Mouse (Mus musculus): Measurements from ENCODE around the gene Cbr4. TPM values are rescaled to one million over a fixed set of nuclear protein-coding genes. Genes with fewer than 3 reads are reported as not detected.

Gene Cbr4
- total and polyA plus RNA-seq, 2 experiments from 2014 or later: 12.2 to 23.0 TPM

GRCm38 (mm10) chr8:61488631-61489030 is 1.1 kb downstream of the Cbr4 start:
- peaks cover 5% of the 10 kb centered on the region for H3K4me1 ChIP-seq (ENCODE audit: insufficient read depth)
- no peak overlapping the region for H3K9ac ChIP-seq
- H3K36me3 ChIP-seq (ENCODE audit: insufficient read depth): peaks cover 3% of the 10 kb centered on the region; the same call in 1 of the 2 replicates
- no peaks in the 10 kb centered on the region for H3K9me3 ChIP-seq (ENCODE audit: low read length)
- no peak overlapping the region for H3K4me3 ChIP-seq (ENCODE audit: low read depth, low read length)
- no peak for DNase-seq
- H3K27ac ChIP-seq (ENCODE audit: low read depth, low read length): no peak overlapping the region
- H3K27me3 ChIP-seq (ENCODE audit: insufficient read depth, low read length): no peaks in the 10 kb centered on the region
- 91% methylated on average over 8 of the region's 8 CpGs for WGBS
- peak overlapping the region; percentile 82 for H3K4me2 ChIP-seq (ENCODE audit: low read depth)
- ATAC-seq: no peak
- TF ChIP-seq CTCF (IDR thresholded peaks at IDR 0.05; ENCODE audit: low read depth): no peak

GRCm38 (mm10) chr8:61497110-61497509 is 9.6 kb downstream of the Cbr4 start:
- Histone ChIP-seq H3K27ac (ENCODE audit: low read depth, low read length) (no peak overlapping the region), H3K4me1 (ENCODE audit: insufficient read depth) (no peaks in the 10 kb centered on the region), H3K9ac (no peak overlapping the region), H3K4me2 (ENCODE audit: low read depth) (no peak overlapping the region), H3K9me3 (ENCODE audit: low read length) (no peaks in the 10 kb centered on the region), H3K36me3 (ENCODE audit: insufficient read depth) (no peaks in the 10 kb centered on the region; the same call in none of the 2 replicates), H3K27me3 (ENCODE audit: insufficient read depth, low read length) (no peaks in the 10 kb centered on the region), H3K4me3 (ENCODE audit: low read depth, low read length) (no peak overlapping the region)
- DNase-seq (no peak), ATAC-seq (no peak)
- TF ChIP-seq CTCF (IDR thresholded peaks at IDR 0.05; ENCODE audit: low read depth): no peak
- 88% methylated on average over 4 of the region's 4 CpGs for WGBS

DNA sequence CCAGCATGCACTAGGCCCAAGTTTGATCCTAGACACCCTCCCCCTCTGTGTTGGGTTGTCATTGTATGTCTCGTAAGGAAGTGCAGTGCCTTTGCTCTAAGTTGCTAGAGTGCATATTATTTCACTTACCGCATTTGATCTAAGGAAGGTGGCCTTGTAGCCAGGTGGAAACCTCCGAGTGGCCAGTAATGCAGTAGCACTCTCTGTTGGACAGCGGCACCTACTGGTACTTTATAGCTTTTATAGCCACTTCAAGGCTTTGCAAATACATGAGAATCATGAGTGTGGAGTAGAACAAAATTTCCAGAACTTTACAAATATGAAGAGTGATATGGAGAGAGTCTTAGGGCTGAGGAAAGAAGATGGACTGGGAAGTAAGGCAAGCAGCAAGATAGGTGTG is 11.5 kb downstream of the Cbr4 start:
- Histone ChIP-seq H3K4me1 (ENCODE audit: insufficient read depth) (no peaks in the 10 kb centered on the region), H3K4me3 (ENCODE audit: low read depth, low read length) (no peak overlapping the region), H3K4me2 (ENCODE audit: low read depth) (no peak overlapping the region), H3K9ac (no peak overlapping the region), H3K27me3 (ENCODE audit: insufficient read depth, low read length) (no peaks in the 10 kb centered on the region), H3K36me3 (ENCODE audit: insufficient read depth) (peaks cover 5% of the 10 kb centered on the region), H3K27ac (ENCODE audit: low read depth, low read length) (no peak overlapping the region), H3K9me3 (ENCODE audit: low read length) (no peaks in the 10 kb centered on the region)
- 60% methylated on average over 4 of the region's 4 CpGs for WGBS
- peak; percentile 42; the same call in 1 of the 2 replicates for ATAC-seq
- peak; percentile 71 for TF ChIP-seq CTCF (IDR thresholded peaks at IDR 0.05; ENCODE audit: low read depth)
- DNase-seq: peak; percentile 52

DNA sequence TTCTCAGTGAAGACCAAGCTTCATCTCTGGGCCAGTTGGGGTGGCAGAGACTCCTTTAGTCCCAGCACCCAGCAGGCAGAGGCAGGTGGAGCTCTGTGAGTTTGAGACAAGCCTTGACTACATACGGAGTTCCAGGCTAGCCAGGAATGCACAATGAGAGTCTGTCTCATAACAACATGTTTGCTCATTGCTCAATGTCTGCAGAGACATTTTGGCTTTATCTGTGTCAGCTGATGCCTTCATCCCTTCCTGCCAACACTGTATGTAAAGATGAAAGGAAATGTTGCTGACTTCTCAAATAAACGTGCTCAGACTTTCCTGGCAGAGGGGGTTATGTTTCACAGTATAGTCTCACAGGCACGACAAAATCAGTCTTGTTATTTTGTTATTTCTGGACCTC is 13.4 kb downstream of the Cbr4 start:
- H3K9me3 ChIP-seq (ENCODE audit: low read length): no peaks in the 10 kb centered on the region
- ATAC-seq: peak; percentile 66; the same call in 1 of the 2 replicates
- no peak for TF ChIP-seq CTCF (IDR thresholded peaks at IDR 0.05; ENCODE audit: low read depth)

DNA sequence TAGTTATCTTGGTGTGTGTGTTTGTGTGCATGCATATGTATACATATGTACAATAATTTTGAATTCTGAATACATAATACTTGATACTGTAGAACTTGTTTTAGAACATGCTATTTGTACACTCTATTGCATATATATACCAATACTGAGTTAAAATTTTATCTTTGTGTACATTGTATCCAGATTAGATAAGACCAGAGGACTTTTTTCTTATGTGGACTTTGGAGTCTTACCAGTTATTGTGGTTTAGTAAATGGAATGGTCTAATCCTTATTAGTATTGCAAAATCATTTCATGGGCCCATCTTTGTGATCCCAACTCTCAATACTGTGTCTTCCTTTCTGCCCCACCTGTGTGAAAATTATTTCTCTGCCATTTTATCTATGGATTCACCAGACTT is 14.7 kb downstream of the Cbr4 start:
- Histone ChIP-seq H3K9ac (no peak overlapping the region), H3K27ac (ENCODE audit: low read depth, low read length) (no peak overlapping the region), H3K4me3 (ENCODE audit: low read depth, low read length) (no peak overlapping the region), H3K4me1 (ENCODE audit: insufficient read depth) (no peaks in the 10 kb centered on the region), H3K9me3 (ENCODE audit: low read length) (no peaks in the 10 kb centered on the region), H3K36me3 (ENCODE audit: insufficient read depth) (0 out of 2 replicates have a peak, but pooled peaks cover 5% of the 10 kb centered on the region), H3K27me3 (ENCODE audit: insufficient read depth, low read length) (no peaks in the 10 kb centered on the region), H3K4me2 (ENCODE audit: low read depth) (no peak overlapping the region)
- TF ChIP-seq CTCF (IDR thresholded peaks at IDR 0.05; ENCODE audit: low read depth): no peak
- DNase-seq (no peak), ATAC-seq (no peak)

More for the DNA sequence above, 13.4 kb downstream of the Cbr4 start:
- 56% methylated on average over 3 of the region's 3 CpGs for WGBS
- no peak overlapping the region for H3K9ac ChIP-seq
- 0 out of 2 replicates have a peak, but pooled peaks cover 5% of the 10 kb centered on the region for H3K36me3 ChIP-seq (ENCODE audit: insufficient read depth)
- DNase-seq: peak; percentile 23
- no peak overlapping the region for H3K27ac ChIP-seq (ENCODE audit: low read depth, low read length)
- H3K4me3 ChIP-seq (ENCODE audit: low read depth, low read length): no peak overlapping the region
- H3K27me3 ChIP-seq (ENCODE audit: insufficient read depth, low read length): no peaks in the 10 kb centered on the region
- no peak overlapping the region for H3K4me2 ChIP-seq (ENCODE audit: low read depth)
- no peaks in the 10 kb centered on the region for H3K4me1 ChIP-seq (ENCODE audit: insufficient read depth)

DNA sequence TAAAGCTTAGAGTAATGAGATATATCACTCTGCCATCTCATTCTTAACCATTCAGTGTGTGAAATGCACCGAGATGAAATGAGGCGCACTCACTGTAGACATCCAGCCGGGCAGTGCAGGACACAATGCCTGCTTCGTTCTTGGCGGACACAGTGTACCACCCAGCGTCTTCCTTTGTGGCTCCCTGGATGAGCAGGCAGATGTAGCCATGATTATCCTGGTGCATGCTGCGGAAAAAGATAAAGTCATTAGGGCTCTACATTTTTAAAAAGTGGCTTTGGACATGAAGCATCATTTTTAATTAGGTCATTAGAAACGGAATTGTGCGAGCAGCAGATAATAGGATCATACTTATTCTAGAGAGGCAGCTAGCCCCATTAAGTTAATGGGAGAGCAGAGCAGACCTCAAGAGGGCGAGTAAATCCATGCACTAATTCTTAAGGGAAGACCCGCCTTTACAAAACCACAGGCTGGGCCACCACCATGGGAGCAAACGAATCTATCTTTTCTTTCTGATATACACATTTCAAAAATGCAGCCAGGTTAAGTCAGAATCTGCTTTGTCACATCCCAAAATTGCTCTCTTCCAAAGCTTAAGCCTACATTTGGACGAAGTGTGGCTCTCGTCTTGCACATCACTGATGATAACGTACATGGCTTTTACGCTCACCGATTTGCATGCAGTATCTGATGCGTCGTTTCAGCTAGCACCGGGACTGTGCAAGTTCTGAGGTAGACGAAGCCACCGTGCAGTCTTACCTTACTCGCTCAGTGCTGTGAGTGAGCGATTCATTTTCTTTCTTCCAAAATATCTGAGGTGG is 27.8 kb downstream of the Cbr4 start:
- H3K27ac ChIP-seq (ENCODE audit: low read depth, low read length): peak overlapping the region; percentile 58
- DNase-seq (peak; percentile 41), ATAC-seq (peak; percentile 59)
- no peaks in the 10 kb centered on the region for H3K27me3 ChIP-seq (ENCODE audit: insufficient read depth, low read length)
- no peaks in the 10 kb centered on the region for H3K9me3 ChIP-seq (ENCODE audit: low read length)
- no peak for TF ChIP-seq CTCF (IDR thresholded peaks at IDR 0.05; ENCODE audit: low read depth)
- H3K9ac ChIP-seq: peak overlapping the region; percentile 39
- 26% methylated on average over 24 of the region's 24 CpGs for WGBS
- H3K4me1 ChIP-seq (ENCODE audit: insufficient read depth): 0 out of 2 replicates have a peak, but pooled peaks cover 4% of the 10 kb centered on the region
- H3K36me3 ChIP-seq (ENCODE audit: insufficient read depth): no peaks in the 10 kb centered on the region
- H3K4me2 ChIP-seq (ENCODE audit: low read depth): peak overlapping the region; percentile 46
- H3K4me3 ChIP-seq (ENCODE audit: low read depth, low read length): peak overlapping the region; percentile 26

Measured in forebrain, postnatal 0 days (tissue).